Mouse (Mus musculus): ENCODE results near the gene Cldn12.

Cldn12 gene

DNA sequence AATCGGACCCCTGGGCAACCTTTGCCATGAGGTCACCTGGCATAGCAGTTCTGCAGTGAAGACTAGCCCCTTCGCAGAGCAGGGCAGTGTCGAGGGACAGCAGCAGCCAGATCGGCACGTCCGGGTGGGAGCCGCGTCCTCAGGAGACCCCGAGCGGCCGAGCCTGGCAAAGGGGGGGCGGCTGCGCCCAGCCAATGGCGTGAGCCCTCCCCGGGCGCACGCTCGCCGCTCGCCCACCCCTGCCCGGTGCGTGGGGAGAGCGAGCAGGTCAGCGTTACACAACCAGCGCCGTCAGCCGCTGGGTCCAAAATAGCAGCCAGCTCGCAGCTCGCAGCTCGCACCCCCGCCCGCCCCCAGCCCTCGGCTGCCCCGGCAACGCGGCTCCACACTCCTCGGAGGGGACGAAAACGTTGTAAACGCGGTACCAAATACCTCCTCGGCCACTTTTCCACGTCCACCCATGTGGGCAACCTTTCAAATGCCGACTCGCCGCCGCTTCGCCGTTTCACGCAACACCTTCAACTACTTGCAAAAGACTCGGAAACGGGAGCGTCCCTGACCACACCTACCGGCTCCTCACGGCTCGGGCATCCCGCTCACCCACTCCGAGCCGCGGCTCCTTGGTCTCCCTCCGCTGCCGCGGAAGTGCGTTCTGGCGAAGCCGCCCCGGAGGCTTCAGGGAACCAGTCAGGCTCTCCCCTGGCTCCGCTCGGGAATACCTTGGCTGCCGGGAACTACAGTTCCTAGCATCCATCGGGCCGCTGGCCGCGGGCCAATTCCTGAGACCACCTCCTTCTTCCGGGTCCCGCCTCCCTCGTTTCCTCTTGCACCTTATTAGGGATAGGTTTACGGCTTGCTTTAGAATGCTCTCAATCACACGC, at the start of gene Cldn12:
Cldn12 (minus strand) TSS at position 763 of the 881 bp plus-strand sequence.
- peak; percentile 96 for DNase-seq (ENCODE audit: low spot score)

DNA sequence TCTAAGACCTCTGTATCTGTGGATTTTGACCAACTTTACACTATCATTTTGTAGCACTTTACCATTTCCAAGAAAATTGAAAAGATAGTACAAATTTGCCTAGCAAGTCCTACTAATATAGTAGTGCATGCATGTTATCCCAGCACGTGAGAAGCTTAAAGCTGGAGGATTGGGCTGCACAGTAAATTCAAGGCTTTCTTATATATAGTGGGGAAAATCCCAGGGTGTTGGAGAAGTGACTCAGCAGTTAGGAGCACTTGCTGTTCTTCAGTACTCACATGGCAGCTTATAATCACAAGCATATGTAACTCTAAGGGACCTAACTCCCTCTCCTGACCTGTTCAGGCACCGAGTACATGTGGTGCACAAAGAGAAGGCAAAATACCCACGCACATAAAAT, 47.7 kb upstream of the Cldn12 start:
- DNase-seq (ENCODE audit: low spot score) = no peak

DNA sequence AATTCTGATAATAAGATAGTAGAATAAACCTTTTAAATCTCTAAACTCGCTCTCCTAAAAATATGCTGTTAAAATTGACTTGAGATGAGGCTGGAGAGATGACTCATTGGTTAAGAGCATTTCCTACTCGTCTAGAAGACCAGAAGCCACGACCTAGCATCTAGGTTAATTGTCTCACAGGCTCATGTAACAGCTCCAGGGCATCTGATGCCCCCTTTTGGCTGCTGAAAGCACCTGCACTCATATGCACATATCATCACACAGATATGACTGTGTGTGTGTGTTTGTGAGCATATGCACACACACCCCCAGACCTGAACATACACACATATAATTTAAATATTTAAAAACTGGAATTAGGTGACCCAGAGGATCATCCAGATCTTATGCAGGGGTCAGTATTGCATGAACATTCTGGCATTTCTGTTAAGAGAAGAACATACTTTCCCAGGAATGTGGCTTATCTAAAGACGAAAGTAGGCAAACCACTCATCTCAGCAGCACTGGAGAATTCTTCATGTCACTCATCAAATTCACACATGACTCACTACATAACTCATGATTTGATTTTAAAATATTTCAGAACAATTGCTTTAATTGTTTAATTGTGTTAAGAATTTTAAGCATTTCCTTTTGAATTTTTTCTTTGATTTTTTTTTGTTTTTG, 46.4 kb upstream of the Cldn12 start:
- DNase-seq (ENCODE audit: low spot score) = no peak

DNA sequence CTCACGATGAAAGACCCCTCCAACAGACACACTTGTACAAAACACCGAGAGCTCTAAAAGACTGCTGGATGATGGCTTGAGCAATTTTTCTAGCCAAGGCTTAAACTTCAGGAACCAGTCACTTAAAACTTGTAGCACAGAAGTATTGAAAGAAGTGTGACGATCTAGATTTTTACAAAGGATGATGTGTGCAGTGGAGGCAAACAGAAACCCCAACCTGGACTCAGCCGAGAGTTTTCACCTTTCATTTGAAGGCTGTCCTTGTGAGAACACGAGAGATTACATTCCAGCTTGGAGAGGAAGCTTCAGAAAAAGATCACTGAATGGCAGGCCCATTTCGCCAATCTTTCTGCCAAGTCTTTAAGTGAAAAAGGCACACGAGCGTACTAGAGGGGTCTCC, 45.0 kb upstream of the Cldn12 start:
- no peak for DNase-seq (ENCODE audit: low spot score)

DNA sequence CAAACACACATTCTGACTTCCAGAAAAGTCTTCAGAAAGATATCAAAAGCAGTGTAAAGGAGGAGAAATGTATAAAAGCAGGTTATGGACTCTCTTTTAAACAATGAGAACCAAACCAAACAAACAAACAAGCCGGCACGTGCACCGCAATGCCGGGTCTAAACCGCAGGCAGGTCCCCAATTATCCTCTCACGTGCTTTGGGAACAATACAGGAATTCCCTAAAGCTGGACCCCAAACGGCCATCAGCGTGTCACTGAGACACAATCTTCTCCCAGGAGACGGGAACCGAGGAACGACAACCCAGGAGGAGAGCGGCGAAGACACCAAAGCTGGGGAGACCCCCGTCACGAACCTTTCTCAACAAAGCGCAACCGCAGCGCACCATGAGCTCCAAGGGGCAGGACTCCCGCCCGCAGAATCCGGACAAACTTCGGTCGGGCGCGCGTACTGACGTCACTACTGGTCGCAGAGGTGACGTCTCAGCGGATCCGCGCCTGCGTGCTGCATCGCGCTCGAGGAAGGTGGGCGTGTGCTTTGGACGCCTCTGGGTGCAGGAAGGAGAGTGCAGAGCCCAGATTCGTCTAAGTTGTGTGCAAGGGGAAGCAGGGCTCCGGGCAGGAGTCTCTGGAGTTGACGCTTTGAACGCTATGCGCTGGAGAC, 44.5 kb upstream of the Cldn12 start, which contains the start of gene Gtpbp10:
Gtpbp10 (minus strand) TSS at position 460 of the 662 bp plus-strand sequence.
- DNase-seq (ENCODE audit: low spot score) = peak; percentile 98

DNA sequence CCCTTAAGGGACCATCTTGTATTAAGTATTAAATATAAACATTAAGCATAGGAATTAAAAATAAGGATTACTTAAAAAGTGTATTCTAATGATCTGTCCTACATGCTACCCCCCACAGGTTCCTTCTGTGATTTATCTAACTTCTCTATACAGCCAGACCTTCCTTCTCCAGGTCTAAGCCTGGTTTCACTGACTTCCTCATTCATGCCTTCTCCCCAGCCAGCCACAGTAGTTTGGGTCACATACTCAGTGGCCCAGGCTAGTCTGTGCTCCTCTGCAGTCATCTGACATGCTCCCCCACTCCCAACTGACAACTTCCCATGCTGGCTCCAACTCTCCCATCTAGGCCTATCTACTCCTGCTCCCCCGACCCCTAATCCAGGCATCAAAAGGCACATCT, 36.4 kb upstream of the Cldn12 start:
- no peak for DNase-seq (ENCODE audit: low spot score)

DNA sequence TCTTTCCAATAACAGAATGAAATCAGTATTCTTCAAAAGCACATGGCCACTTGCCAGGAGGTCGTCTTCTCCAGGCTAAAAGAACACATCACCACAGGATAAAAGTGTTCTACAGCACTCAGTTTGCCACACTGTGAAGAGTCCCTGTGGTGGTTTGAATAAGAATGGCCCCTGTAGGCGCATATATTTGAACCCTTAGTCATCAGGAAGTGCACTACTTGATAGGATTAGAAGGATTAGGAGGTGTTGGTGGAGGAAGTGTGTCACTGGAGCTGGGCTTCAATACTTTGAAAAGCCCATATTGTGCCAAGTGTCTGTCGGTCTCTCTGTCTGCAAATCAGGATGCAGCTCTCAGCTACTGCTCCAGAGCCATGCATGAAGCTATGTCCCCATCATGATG, 25.6 kb upstream of the Cldn12 start:
- no peak for DNase-seq (ENCODE audit: low spot score)

DNA sequence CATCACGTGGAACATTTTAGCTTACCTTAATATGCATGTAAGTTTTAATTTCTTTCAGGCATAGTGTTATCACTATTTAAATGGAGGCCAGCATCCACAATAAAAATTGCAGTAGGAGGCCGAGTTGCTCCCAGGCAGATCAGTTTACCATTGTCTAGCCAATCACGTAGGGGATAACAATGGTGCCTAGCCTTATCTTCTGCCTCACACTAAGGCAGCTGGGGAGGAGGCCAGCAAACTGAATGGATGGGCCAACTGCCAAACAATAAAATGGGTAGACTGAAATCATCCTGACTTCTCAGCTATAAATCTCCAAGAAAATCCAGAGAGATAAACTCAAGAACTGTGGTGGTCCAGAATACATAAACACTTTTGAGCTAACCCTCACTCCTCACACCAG, 25.0 kb upstream of the Cldn12 start:
- DNase-seq (ENCODE audit: low spot score) = no peak

DNA sequence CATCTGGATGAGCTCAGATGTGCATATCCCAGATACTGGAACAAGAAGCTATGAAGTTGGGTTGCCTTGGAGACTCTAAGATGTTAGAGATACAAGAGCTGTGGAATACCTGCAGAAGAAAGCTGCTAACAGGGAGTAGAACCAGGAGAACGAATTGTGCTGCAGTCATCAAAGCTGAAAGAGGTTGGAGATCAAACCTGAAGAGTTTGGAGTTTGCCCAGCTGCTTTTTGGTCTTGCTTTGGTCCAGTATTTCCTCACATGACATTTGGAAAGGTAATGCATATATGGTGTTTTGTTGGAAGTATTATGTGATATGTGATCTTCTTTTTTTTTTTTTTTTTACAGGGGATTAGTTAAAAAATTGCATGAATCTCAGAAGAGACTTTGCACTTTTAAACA, 21.4 kb upstream of the Cldn12 start:
- no peak for DNase-seq (ENCODE audit: low spot score)

DNA sequence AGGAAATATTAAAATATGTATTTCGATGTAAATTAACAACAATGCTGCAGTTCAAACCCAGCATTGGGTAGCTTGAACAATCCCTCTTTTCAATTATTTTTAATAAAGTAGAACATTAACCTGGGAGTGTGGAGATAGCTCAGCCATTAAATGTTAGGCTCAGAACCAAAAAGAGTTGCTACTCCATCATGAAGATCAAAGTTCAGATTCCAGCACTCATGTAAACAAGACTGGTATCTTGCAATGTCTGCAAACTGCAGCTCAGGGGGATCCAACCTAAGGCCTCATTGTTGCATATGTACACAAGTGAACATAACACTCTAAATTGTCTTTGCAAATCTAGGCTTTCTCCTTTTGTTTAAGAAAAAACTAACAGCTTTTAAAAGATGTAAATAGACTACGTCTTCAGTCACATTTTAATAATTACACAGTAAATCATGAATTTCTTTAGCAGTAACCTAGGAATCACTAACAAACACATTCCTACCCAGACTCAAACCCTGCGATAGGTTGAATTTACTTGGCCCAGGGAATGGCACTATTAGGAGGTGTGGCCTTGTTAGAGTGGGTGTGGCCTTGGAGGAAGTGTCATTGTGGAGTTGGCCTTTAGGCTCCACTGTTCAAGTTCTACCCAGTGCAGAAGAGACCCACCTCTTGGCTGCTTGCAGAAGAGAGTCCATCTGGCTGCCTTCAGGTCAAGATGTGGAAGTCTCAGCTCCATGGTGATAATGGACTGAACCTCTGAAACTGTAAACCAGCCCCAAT, 19.1 kb upstream of the Cldn12 start:
- DNase-seq (ENCODE audit: low spot score) = no peak

DNA sequence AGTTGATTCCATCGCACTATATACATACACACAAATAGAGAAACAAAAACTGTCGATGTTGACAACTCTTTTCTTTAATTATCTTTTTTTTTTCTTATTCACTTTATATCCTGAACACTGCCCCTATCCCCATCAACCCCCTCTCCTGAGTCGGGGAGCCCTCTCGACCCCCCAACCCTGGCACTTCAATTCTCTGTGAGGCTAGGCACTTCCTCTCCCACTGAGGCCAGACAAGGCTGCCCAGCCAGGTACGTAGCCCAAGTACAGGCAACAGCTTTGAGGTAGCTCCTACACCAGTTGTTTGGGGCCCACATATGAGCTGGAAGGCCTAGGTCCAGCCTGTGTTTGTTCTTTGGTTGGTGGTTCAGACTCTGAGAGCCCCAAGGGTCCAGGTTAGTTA, 653 bp upstream of the Cldn12 start:
- DNase-seq (ENCODE audit: low spot score) = no peak

DNA sequence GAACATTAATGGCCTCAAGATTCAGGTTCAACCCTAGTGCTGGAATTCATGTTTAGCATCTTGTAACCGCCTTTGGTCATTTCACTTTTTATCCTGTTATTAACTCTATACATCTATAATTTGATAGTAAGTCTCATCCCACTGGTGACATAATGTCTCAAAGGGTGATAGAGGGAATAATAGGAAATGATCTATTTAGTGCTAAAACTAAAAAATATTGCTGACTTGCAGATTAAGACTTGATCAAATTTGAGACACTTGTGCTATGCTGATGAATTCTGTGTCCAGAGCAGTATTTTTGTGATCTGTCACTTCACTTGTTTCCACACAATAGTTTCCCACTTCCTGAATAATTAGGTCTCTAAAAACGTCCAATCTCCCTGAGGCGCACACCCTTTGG, 3.4 kb downstream of the Cldn12 start:
- no peak for DNase-seq (ENCODE audit: low spot score)

DNA sequence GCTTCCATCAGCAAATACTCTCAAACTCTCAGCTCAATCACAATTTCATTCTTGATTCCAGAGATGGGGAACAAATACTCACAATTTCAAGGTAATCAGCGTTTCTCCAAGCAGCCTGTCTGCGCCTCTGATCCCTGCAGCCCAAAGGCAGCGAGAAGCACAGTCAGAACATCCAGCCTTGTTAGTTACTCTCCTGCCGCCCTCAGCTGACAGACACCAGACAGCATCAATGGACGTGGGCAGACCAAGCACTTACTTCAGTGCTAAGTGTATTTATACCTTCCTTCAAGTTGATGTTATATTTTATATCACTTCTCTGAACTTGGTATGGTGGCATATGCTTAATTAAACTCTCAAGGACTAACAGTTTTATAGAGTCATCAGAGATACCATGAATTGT, 3.8 kb downstream of the Cldn12 start:
- DNase-seq (ENCODE audit: low spot score) = no peak

DNA sequence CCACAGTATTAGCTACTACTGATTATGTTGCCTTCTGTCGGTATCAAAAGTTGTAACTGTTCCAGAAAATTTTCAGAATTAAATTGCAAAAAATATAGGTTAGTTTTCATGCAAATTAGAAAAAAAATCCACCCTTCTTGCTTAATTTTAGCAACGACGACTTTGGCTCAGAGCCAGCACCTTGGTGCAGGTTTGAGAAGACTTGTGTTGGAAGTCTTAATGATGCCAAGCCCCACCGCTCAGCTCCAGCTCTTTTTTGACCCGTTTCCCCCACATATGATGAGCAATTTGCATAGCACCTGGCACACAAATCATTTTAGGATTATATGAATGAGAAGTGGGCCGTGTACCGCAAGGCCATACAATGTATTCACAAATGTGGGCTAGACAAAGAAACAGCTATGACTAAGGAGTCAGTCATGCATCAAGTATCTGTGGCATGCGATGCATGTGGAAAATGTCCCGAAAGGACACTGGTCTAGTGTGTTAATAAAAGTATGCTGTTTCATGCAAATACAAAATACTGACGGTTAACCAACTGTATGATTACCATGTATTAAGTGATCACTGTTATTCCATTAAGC, 4.4 kb downstream of the Cldn12 start:
- peak; percentile 17 for DNase-seq (ENCODE audit: low spot score)

DNA sequence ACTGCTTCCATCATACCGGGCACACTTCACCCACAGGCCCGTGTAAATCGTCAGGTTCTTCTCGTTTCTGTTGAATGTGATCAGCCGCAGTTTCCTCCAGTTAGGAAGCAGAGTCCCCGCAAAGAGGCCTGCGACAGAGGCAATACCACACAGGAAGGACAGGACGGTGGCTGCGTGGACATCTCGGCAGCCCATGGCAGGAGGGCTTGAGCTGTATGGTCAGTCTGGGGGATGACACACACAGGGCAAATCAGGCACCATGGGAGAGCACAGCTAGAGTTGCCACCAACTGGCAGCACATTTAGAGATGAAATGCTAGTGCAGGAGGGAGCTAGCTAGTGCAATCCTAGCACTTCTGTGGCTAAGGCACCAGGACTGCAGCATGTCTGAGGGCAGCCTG, 6.5 kb downstream of the Cldn12 start:
- no peak for DNase-seq (ENCODE audit: low spot score)

DNA sequence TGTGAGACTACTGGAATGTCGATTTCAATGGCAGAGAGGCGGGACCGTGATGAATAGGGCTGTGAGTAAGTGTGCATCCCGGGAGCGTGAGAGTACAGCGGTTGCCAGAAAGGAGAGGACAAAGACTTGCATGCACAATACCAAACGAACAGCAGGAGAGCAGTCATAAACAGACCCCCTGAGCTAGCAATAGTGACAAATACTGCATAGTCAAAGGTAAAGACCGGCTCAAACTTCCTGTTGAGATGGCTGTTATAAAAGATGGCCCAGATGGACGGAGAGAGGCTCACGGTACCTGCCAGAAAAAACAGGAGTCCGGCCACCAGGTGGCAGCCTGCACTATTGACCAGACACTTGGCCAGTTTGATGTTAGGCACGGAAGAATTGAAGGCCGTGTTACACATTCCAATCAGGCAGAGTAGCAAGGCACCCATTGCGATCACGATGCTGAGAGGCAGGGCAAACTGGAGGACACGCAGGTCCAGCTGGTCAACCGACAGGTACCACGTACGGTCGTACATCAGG, 7.0 kb downstream of the Cldn12 start:
- peak; percentile 75 for DNase-seq (ENCODE audit: low spot score)

DNA sequence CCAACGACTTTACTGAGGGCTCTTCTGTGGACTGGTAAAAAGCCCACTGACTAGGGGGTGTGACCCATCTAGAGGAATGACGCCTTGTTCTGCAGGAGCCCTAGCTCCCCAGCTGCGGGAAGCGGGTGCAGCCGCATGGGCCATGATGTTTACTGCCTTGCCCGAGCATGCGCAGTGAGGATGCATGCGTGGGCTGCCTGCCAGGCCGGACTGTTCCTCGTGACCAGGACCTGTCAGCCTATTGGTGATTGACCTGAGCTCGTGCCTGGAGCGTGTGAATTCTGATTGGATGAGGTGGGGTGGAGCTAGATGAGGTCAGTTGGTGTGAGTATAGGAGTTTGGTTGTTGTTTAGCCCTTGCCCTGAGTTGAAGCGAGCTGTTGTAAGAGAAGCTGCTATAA, 10.3 kb downstream of the Cldn12 start:
- DNase-seq (ENCODE audit: low spot score) = no peak

DNA sequence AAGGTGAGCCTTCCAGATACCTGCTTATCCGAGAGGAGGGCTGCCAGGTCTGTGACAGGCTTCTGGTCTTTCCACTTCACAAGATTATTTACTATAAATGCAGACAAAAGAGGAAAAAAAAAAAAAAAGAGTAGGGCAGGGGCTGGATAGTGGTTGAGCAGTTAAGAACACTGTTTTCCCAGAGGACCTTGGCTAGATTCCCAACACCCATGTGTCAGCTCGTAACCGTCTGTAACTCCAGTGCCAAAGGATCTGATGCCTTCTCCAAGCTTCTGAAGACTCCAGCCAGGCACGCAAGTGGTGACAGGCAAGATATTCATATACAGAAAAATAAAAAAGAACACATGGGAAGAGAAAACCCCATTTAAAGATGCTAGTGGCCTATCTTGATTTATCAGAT, 11.4 kb downstream of the Cldn12 start:
- DNase-seq (ENCODE audit: low spot score) = no peak

DNA sequence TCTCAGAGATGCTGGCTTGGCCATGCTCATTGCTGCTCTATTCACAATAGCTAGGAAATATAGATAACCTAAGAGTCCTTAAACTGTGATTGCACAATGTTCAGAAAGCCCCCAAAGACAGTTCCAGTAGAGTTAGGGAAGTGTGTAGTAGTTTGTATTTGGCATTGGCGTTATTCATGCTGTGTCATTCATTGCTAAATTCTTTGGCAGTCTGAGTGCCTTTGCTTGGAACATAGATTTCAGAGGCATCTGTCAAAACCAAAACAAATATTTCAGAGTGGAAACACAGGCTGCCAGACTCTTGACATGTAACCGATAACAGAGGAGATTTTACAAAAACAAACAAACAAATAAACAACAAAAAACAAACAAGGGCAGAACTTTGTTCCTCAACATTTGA, 13.2 kb downstream of the Cldn12 start:
- no peak for DNase-seq (ENCODE audit: low spot score)

DNA sequence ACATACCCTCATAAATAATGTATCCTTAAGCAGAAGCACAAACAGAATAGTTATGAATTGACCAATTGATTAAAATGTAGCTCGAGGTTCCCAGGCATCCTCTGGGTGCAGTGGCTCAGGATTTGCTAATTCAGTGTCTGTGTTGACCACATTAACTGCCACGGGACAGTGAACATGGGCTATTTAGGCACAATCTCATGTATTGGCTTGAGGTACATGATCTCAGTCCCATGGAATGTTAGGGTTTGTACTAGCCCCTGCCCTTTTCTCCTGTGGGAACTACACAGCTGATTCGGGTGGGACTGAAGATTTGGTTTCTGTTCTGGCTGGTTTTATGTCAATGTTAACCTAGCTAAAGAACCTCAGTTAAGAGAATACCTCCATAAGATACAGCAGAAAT, 18.4 kb downstream of the Cldn12 start:
- no peak for DNase-seq (ENCODE audit: low spot score)

DNA sequence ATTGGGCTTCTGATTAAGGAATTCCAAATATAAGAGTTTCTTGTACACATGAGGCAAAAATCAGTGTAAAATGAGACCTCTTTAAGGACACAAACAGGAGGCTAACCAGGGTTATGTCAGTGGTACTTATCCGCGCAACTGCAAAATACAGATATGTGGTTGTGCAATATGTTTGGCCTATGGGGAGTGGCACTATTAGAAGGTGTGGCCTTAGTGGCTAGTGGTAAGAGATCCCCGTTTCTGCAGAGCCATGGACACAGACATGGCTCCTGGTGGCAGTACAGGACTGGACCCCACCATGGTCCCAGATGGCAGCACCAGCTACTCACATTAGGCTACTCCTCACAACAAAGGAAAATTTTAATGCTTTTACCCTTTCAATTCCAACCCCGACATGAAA, 19.7 kb downstream of the Cldn12 start:
- DNase-seq (ENCODE audit: low spot score) = no peak

All from embryo, embryonic 10 days (tissue).